Mouse (Mus musculus) 416B (cell line): ENCODE data around the gene Pno1.
"Not testable (repeated sequence)": the region's sequence is repeated elsewhere in the genome, so short reads cannot be mapped to it uniquely, and the experiment has no call there.

ENCODE experiments used
- DNase-seq: peaks from one replicate; pipeline ENCODE4 v3.0.0; 2011; ENCODE audit warnings: low read depth

Gene Pno1

DNA sequence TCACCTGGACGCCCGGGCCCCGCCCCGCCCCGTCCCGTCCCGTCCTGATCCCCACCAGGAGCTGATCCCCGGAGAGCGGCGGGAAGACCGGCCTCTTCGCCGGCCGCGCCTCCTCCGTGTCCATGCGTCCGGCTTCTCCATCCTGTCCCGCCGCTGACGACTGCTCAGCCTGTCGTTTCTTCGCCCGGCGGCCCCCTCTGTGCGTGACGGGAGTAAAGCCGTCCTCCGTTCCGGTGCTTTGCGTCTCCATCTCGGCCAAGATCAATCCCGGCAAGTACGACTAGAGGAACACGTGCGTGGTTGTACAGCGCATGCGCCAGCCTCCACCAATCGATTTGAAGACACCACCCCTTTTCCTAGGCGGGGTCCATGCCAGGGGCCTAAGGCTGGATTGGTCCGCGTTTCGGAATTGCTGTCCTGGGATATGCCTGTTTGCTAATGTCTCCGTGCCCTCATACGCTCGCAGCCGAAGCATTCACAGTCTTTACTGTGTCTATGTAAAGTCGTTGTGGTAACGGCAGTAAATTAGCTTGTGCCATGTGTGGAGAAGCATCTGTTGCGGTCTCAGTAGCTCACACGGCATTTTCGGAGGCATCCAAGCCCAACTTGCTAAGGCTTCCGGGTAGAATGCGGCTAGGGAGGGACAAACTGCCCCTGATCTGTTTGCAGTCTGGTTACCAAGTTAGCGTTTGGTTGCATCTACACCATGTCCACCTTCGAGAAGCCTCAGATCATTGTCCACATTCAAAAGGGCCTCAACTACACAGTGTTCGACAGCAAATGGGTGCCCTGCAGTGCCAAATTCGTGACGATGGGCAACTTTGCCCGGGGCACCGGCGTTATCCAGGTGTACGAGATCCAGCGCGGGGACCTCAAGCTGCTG is at the start of gene Pno1:
TSS of gene Pno1 (minus strand) at position 311 of the 883 bp plus-strand sequence.
- peak; percentile 99 for DNase-seq

DNA sequence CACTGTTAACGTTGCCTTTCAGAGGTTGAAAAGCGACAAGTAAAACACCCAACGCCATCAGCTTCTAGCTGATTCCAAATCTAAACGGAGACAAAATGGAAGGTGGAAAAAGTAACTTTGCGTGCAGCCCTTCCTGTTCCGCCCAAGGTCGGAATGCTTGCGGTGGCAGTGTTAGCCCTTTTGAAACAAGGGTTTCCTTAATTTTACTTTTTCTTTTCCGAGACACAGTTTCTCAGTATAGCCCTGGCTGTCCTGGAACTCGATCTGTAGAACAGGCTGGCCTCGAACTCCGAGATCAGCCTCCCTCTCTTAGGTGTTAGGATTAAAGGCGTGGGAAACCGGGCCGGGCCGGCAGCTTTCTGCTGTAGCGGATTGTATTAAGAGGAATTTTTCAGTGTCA is 46.5 kb upstream of the Pno1 start:
- peak; percentile 74 for DNase-seq

DNA sequence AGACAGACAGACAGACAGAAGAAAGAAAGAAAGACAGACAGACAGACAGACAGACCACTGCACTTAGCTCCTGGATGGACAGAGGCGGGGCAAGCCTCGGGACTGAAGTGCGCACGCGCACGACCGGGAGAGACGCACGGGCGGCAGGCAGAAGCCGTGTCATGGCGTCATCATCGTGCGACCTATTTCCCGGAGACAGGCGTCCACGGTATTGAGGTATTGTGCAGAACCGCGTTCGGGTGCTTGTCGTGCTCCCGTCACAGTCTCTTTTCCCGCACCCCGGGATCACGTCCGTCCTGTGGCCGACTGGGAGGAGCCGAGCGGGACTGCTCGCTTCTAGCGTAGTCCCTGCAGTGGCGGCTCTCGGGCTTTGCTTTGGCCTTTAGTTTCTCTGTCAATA is 46.1 kb upstream of the Pno1 start, which contains the start of gene C1d:
TSS of gene C1d (plus strand) at position 137 of the 400 bp plus-strand sequence.
- DNase-seq: peak; percentile 95

DNA sequence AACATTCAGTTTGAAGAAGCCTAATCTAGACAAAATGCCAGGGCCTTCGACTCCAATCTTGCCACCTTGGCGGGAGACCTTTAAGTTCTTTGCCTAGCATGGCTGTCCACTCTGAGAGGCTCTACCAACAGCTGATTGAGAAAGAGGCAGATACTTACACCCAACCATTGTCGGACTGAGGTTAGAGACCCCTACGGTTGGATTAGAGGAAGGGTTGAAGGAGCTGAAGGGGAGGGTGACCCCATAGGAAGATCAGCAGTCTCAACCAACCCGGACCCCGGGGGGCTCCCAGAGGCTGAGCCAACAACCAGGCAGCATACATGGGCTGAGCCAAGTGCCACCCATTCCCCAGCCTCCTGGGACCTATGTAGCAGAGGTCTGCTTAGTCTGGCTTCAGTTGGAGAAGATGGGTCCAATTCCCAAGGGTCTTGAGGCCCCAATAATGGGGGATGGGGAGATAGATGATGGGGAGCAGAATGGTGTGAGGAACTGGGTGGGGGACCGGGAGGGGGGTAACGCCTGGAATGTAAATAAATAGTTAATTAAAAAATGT is 45.5 kb upstream of the Pno1 start:
- no peak for DNase-seq

DNA sequence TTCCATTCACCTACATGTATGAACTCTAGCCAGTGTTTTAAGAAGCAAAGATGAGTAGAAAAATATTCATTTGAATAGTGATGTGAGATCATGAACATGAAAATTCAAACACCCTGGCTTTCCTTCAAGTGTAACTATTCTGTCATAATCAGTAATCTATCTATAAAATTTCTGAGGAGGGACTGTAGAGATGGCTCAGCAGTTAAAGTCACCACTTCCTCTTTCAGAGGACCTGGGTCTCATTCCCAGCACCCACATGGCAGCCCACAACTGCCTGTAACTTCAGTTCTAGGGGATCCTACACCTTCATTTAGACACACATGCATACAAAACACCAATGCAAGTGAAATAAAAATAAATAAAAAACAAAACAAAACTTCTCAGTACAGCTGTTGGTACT is 37.3 kb upstream of the Pno1 start:
- DNase-seq: no peak

DNA sequence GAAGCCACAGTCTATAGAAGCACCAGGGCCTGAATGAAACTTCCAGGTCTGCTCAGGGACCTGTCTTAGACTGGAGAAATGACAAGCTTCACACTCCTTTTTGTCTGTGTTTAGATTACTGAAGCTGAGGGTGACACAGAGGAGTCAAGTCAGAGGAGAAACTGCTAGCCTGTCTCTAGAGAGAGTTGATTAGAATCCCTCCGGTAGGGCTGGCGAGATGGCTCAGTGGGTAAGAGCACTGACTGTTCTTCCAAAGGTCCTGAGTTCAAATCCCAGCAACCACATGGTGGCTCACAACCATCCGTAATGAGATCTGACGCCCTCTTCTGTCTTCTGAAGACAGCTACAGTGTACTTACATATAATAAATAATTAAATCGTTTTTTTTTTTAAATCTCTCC is 27.2 kb upstream of the Pno1 start:
- not testable (repeated sequence) for DNase-seq

DNA sequence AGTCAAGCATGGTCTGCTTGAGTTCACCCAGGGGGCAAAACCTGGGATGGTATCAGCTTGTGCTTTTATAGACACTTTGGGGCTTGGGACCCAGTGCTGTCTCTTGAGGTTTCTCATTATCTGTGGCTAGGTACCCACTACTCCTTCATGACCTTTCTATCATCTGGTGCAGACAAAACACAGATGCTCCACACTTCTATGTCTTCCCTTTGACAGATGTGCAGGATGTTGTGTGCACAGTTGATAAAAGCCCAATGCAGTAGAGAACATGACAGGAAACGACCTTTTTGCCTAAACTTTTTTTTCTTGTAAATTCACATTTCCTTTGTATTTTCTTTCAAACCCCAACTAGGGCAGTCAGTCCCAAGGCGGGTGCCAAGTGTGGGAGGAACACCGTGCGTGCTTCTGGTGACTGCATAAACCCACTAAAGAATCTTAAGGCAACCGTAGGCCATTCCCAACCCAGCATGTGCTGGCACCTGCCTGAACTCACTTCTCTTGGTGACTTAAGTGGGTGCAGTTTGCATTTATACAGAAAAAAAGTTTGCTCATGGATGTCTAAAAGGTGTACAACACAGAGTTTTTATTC is 25.2 kb upstream of the Pno1 start:
- peak; percentile 49 for DNase-seq

DNA sequence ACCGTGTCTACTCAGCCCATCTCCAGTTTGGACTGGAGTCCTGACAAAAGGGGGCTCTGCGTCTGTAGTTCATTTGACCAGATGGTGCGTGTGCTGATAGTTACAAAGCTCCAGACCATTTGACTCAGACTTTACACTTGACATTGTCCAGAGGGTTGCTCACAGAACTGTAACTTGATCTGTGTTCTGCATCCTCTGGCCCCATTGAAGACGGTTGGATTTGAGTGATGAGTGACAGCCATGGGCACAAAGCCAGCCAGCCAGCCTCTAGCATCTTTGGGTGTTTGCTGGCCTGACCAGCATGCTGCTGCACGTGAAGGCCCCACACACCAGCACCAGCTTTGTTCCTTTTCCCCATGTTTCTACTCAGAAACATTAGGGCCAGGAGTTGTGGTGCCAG is 21.4 kb upstream of the Pno1 start:
- DNase-seq: no peak

DNA sequence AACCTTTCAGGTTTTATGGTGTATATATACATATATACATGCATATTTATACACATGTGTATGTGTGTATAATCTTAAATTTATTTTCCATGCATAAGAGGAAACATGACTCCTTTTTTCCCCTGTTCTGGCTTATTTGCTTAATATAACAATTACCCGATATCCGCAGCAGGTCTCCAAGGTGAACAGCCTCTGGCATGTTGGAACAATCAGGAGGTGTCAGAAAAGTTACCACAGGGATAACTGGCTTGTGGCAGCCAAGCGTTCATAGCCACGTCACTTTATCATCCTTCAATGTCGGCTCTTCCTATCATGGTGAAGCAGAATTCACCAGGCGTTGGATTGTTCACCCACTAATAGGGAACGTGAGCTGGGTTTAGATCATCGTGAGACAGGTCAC is 9.8 kb upstream of the Pno1 start:
- no peak for DNase-seq

DNA sequence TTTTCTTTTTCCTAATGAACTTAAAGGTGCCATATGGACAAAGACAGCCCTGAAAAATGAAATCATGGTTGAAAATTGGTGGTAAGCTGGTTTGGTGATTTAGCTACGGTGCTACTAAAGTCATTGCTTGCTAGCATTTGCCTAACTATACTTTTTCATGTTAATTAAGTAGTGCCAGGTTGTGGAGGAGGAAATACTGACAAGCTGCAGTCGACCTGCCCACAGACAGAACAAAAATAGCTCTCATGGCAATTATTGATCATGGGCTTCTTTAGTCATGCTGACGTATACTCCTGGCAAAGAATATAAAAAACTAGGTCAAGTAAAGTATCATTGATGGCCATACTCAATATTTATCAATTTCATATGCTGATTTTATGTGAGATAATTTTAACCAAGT is 4.1 kb upstream of the Pno1 start:
- no peak for DNase-seq

DNA sequence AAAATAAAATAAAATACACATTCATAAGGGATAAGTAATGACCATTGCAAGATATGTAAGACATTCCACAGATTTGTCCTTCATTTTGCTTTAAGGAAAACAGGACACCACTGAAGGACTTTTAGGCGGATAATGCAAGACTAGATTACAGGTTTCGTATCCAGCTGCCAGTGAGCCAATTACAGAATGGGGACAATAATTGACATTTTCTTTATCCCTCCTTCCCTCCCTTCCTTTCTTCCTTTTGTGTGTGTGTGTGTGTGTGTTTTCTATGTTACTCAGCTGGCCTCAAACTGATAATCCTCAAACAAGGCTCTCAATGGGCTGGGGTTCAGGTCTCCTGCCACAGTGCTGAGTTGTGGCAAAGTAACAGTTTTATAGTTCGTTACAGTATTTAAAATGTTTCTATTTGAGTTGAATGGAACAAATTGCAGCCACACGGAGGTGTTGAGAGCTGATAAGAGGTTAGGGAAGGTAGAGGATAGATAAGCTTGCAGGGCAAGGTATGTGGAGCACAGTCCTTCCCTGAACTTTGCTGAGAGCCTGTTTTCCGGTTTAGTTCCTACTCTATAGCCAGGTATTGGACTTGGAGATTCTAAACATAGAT is 1.6 kb upstream of the Pno1 start:
- peak; percentile 45 for DNase-seq

DNA sequence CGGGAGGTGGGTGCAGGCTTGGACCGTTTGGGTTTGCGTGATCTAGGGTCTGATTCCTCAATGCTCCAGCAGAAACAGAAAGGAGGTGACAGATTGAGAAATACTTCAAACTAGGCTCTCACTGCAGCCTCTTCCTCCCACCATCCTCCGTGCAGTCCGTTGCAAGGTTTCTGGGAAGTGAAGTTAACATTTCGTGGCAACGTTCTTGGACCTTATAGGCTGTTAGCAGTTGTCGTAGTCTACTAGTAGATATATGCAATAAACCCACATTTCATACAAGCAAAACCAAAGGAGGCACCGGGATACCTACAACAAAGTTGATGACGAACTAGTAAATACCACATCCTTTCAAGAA is 750 bp upstream of the Pno1 start:
- DNase-seq: peak; percentile 71

DNA sequence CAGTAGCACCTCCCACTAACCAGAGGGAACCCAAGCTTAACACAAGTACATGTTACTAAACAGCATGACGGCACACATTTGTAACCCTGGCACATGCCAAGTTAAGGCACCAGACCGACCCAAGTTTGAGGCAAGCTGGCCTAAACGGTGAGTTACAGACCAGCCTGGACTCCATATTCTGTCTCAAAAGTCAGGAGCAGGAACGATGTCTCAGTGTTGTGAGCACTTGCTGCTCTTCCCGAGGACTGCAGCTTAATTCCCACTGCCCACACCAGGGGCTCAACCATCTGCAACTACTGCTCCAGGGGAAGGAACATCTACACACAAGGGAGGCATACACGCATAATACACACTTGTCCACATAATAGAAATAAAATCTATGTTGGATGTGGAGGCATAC is 8.9 kb downstream of the Pno1 start:
- DNase-seq: no peak

DNA sequence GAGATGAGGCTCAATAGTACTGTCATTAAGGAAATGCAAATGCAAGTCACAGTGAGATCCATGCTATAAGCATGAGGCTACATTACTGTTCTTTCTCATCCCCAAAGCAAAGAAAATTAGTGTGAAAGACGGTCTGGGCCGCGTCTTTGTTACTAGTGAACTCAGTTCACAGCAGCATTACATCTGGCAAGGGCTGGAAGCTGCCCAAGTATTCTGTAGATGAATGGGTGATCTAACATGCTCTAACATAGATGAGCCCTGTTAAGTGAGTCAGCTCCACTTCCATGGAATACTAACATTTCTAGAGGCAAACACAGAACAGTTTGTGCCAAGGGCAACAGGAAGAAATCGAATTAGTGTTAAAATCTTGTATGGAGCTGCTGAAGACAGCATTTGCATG is 10.4 kb downstream of the Pno1 start:
- no peak for DNase-seq

DNA sequence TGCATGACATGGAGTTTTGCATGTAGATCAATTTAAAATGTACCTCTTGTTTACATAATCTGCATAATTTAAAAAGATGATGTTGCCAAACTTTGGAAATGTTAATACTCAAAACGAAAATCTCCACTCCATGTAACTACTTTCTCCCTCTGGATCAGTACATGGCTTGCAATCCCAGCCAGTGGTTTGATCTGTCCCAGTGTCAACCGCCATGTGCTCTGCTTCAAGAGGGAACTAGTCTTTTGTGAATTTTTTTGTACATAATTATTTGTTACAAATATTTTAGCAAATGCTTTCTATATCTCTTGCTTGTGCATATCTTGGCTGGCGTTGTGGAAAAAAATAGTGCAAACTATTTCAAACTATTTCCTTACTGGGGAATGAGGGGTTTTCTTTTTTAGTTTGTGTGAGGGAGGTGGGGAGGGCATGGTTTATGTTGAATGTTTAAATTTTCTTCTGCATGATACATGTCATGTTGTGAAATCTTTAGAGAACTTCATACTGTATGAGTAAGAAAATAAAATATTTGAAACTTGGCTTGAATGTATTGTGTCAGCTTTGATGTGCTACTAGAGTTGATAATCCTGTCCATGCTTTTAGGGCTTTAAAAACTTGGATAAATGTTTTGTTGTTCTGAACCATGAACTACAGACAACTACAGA is 11.4 kb downstream of the Pno1 start:
- DNase-seq: no peak

DNA sequence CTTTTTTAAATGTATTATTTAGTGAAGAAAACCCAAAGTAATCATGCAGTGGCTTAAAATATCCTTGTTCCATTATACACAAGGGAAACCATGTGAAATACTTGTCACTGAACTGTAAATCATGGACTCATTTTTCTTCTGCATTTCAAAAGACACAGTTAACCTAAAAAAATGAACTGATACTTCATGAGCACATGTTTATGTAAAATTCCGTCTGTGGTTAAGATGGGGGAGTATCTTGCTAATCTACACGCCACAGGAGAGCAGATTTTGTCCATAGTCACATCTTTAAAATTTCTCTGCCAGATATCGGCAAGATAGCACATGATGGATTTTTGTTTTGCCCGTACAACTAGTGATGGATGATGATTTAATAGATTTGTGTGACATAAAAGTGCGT is 12.2 kb downstream of the Pno1 start:
- no peak for DNase-seq

DNA sequence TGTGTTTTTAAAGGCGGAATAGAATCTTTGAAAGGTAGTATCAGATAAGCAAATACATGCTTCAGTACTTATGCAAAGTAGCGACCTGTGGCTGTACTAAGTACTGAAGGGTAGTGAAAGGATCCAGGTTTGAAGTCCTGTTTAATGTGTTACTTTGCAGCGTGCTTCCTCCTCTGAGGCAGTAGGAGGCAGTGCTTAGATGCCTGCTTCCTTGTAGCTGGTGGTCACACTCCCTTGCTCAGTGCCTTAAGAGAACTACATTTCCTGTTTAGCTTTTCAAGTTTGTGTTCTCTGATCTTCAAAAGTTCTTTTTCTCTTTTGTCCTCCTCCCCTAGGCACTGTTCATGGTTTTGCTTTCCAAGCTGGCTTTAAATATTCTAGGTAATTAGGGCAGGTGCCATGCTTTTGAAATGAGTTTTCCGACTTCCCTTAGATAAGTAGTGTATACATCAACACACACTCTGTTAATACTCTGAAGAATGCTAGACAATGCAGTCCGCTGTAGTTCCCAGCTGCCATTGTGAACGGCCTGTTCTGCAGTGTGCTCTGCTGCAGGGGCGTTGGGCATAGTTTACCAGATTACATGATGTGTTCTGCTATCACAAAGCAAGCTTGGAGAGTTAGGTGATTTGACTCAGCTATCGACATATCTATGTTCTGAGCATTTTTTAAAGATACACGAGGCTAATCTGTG is 19.1 kb downstream of the Pno1 start:
- DNase-seq: peak; percentile 41

DNA sequence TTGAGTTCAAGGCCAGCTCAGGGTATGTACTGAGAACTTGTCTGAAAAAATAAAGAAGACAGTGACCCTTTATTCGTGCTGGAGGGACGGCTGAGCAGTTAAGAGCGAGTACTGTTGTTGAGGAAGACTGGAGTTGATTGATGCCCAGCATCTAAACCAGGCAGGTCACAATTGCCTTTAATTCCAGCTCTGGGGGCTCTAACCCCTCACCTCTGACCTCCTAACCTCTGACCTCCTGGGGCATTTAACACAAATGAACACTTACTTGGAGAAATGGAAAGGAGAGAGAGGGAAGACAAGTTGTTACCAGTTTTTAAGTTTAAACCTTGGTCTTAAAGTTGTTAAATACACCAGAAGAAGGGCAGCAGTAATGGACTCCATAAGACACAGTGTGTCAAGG is 22.6 kb downstream of the Pno1 start:
- no peak for DNase-seq

DNA sequence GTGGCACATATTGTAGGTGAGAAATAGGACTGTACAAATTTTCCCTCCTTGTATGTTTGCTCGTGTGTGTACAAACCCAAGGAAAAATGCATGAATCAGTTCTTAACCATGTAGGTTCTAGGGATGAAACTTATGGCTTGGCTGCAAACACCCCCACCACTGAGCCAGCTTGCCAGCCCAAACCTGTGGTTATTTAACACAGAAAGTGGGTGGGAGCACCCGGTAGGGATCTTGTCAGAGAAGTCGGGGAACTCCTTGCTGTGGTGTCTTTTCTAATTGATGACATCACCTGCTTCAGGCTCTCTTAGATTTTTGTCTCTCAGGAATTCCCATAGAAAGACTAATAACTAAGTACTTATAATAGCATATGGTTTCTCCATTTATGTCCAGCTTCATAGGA is 23.7 kb downstream of the Pno1 start:
- no peak for DNase-seq

DNA sequence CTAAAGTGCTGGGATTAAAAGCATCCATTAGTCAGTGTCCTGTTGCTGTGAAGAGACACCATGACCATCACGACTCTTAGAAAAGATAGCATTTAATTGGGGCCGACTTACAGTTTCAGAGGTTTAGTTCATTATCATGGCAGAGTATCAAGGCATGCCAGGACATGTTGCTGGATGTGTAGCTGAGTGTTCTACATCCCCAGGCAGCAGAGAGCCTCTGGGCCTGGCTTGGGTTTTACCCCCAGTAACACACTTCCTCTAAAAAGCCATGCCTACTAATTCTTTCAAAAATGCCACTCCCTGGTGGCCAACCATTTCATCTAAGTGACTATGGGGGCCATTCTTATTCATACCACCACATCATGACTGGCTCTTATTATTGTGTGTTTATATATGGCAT is 28.2 kb downstream of the Pno1 start:
- DNase-seq: peak; percentile 26

DNA sequence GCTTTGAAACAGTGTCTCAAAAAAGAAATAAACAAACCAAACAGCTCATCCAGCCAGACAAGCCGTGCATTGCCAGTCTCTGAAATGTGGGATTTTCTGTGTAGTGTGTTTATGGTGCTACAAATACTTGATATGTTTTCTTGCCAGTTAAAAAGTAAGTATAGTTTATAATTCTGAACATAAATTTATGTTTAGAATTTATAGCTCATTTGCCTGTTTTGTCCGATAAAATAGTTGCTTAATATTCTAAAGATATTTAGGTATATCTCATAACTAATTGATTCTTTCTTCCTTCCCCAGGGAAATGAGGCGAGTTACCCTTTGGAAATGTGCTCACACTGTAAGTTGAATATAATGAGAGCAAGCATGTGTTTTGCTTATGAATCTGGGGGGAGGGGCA is 29.6 kb downstream of the Pno1 start, which contains the start of gene Wdr92:
TSS of gene Wdr92 (plus strand) at position 301 of the 400 bp plus-strand sequence.
- no peak for DNase-seq

DNA sequence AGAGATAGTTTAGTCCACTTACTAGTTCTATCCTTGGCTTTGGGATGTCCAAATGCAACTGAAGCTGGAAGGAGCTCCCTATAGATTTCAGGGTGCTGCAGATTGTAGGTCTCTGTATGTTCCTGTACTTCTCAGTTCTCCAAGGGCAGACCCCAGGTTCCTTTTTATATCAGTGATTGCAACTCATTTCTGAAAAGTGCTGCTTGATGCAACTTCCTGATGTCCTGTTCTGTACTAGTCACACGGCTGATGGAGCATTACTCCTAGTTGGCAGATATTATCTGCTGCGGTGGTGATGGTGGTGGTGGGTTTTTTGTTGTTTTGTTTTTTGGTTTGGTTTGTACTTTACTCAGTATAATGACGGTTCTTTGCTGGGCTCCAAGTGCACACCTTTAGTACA is 30.6 kb downstream of the Pno1 start:
- DNase-seq: peak; percentile 71
